Mouse (Mus musculus) heart, postnatal 0 days (tissue): ENCODE results near the gene Ropn1l.

Source experiments
- CTCF ChIP-seq: IDR thresholded peaks from 2 replicates; pipeline ENCODE4 v1.5.1; 2016; ENCODE audit warnings: antibody characterized with exemption, control low read depth, low read depth
- EP300 ChIP-seq: IDR thresholded peaks from 2 replicates; pipeline ENCODE4 v1.6.1; 2016; ENCODE audit warnings: antibody characterized with exemption, low read depth

DNA sequence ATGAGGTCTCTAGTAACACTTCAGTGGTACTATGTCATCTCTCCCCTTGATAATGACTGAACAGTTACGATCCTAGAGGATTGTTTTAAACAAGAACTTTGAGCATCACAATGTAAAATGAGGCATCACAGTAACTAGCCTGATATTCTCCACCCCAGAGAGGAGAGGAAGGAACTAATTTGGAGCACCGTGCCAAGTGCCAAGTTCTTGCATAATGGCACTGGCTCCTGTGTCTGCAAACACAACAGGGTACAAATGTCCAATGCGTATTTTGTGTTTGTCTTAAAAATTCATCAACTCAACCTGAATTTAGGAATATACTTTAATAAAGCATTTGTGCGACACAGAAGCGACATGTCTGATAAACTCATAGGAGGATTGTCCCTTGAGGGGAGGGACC, 2.8 kb upstream of the Ropn1l start:
- TF ChIP-seq CTCF = no peak
- TF ChIP-seq EP300 = no peak
